Mouse (Mus musculus): ENCODE data around the gene Arrdc2.

- TF ChIP-seq CTCF (IDR thresholded peaks at IDR 0.05 in 2 of 3, conservative IDR thresholded peaks at IDR 0.05 in 1 of 3; ENCODE audit: control insufficient read depth in 1 of 3, insufficient read depth in 1 of 3, low read depth in 2 of 3, low read length in 3 of 3, poor library complexity in 1 of 3, severe bottlenecking in 1 of 3) (no peak), MAX (IDR thresholded peaks at IDR 0.05; ENCODE audit: low read length) (no peak), E2F4 (IDR thresholded peaks at IDR 0.05; ENCODE audit: borderline replicate concordance, low read depth, low read length) (no peak), MXI1 (IDR thresholded peaks at IDR 0.05; ENCODE audit: low read depth, low read length) (no peak), KAT2A (conservative IDR thresholded peaks at IDR 0.05; ENCODE audit: low read depth, low read length) (no peak), RCOR1 (IDR thresholded peaks at IDR 0.05; ENCODE audit: low read depth, low read length) (no peak)
These were observed 41.0 kb upstream of the Arrdc2 start for GRCm38 (mm10) chr8:70880546-70880945.

Data from MEL (cell line).